Mouse (Mus musculus) lung, embryonic 16.5 days (tissue): ENCODE data around the gene Dynll2. TPM values are rescaled to one million over a fixed set of nuclear protein-coding genes. Genes with fewer than 3 reads are reported as not detected.
A peak's percentile ranks its signal among the peaks of the same experiment; 100 is the strongest.

Experiments
- ATAC-seq: fragments of 200-750 bp; cut with Nextera tagmentation; 2 replicates; pipeline ENCODE4 v1.8.0; 2017; ENCODE audit warnings: low read depth, mild to moderate bottlenecking, moderate library complexity
- H3K27ac ChIP-seq: fragments of 300-500 bp; sonication (generic); 2 replicates; pipeline ENCODE4 v1.5.1; 2014; ENCODE audit warnings: mild to moderate bottlenecking, control low read depth, low read length
- H3K27me3 ChIP-seq: fragments of 300-500 bp; sonication (generic); 2 replicates; pipeline ENCODE4 v1.6.1; 2014; ENCODE audit warnings: low read depth, low read length, mixed read lengths; ENCODE audit not compliant: control insufficient read depth, insufficient read depth
- H3K36me3 ChIP-seq: fragments of 300-500 bp; sonication (generic); 2 replicates; pipeline ENCODE4 v1.6.1; 2014; ENCODE audit warnings: low read length; ENCODE audit not compliant: control insufficient read depth, insufficient read depth
- H3K4me1 ChIP-seq: fragments of 300-500 bp; sonication (generic); replicated peaks from 2 replicates; pipeline ENCODE4 v1.6.1; 2014; ENCODE audit warnings: low read length, mixed read lengths; ENCODE audit not compliant: control insufficient read depth, insufficient read depth
- H3K4me2 ChIP-seq: fragments of 300-500 bp; sonication (generic); 2 replicates; pipeline ENCODE4 v1.6.1; 2014; ENCODE audit warnings: low read depth, low read length, control low read depth
- H3K4me3 ChIP-seq: fragments of 300-500 bp; sonication (generic); 2 replicates; pipeline ENCODE4 v1.5.1; 2014; ENCODE audit warnings: mild to moderate bottlenecking, low read length, control low read depth
- H3K9ac ChIP-seq: fragments of 300-500 bp; sonication (generic); 2 replicates; pipeline ENCODE4 v1.6.1; 2014; ENCODE audit warnings: low read length, control low read depth
- H3K9me3 ChIP-seq: fragments of 300-500 bp; sonication (generic); 2 replicates; pipeline ENCODE4 v1.6.1; 2016; ENCODE audit warnings: low read length; ENCODE audit not compliant: control insufficient read depth
- WGBS: fragments of 180-500 bp; shearing (Covaris S2); extraction: QIAGEN DNeasy Blood & Tissue Kit; methylation state at CpG from one replicate; pipeline ENCODE4 v1.1.7; 2014; 5-methylcytosine and 5-hydroxymethylcytosine counted together
- polyA plus RNA-seq: library from polyadenylated mRNA; unstranded; fragments of >200 nt; fragmentation: Nextera tagmentation; extraction: Ambion mirVana; gene quantifications from 2 replicates; pipeline ENCODE4 v1.2.1, GENCODE M21; 2015

The Dynll2 gene
- polyA plus RNA-seq, 1 experiment from 2014 or later, result 24.5 TPM

DNA sequence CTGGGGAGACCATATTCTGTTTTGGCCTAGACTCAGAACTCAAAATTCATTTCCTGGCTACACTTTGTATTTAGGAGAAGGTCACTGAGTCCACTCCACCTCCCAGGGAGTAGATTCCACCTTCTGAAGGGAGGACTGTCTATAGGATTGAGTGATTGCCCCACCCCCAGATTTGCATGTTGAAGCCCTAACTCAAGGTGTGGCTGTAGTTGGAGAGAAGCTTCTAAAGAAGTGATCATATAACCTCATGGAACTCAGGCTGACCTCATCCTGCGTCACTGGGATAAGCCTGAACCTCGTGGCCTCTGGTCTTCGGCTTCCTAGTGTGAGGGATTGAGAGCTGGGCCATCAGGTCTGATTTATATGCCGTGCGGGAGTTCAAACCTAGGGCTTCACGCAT, 28.5 kb upstream of the Dynll2 start:
- Histone ChIP-seq H3K27me3 (no peaks in the 10 kb centered on the region), H3K36me3 (no peaks in the 10 kb centered on the region), H3K4me2 (no peak overlapping the region), H3K4me1 (no peaks in the 10 kb centered on the region; the same call in none of the 2 replicates), H3K4me3 (no peak overlapping the region), H3K9ac (no peak overlapping the region), H3K9me3 (no peaks in the 10 kb centered on the region), H3K27ac (no peak overlapping the region)
- ATAC-seq, result no peak
- WGBS, result 80% methylated on average over 6 of the region's 6 CpGs

DNA sequence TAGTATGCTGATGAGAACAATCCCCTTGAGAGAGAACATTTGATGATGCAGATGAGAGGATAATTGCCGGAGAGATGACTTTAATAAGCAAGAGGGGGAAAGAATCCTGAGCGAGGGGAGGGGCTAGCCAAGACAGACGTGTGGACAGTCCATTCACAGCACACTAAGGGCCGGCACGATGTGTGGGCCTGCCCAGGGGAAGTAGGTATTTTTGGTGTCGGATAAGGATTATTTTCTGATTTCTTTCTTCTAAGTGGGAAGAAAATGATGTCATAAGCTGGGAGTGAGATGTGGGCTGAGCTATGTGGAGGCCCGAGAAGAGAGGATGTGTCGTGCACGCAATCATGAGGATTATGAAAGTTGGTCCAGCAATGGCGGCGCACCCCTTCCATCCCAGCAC, 27.8 kb upstream of the Dynll2 start:
- no peak overlapping the region for H3K4me3 ChIP-seq
- peaks cover under 1% of the 10 kb centered on the region for H3K4me1 ChIP-seq
- H3K9ac ChIP-seq, result no peak overlapping the region
- no peak overlapping the region for H3K27ac ChIP-seq
- H3K36me3 ChIP-seq, result no peaks in the 10 kb centered on the region
- H3K27me3 ChIP-seq, result no peaks in the 10 kb centered on the region
- H3K4me2 ChIP-seq, result no peak overlapping the region
- WGBS, result 84% methylated on average over 11 of the region's 11 CpGs
- ATAC-seq, result no peak
- H3K9me3 ChIP-seq, result no peaks in the 10 kb centered on the region

- Histone ChIP-seq H3K27me3 (no peaks in the 10 kb centered on the region), H3K4me3 (no peak overlapping the region), H3K36me3 (no peaks in the 10 kb centered on the region), H3K4me2 (no peak overlapping the region), H3K9ac (no peak overlapping the region), H3K27ac (no peak overlapping the region), H3K9me3 (no peaks in the 10 kb centered on the region), H3K4me1 (peaks cover 7% of the 10 kb centered on the region)
- 87% methylated on average over 10 of the region's 10 CpGs for WGBS
- no peak for ATAC-seq
Observed at GRCm38 (mm10) chr11:88013632-88014031, 26.3 kb upstream of the Dynll2 start.

GRCm38 (mm10) chr11:88012621-88013244, 25.4 kb upstream of the Dynll2 start:
- WGBS, result 85% methylated on average over 11 of the region's 11 CpGs
- no peak for ATAC-seq
- H3K4me1 ChIP-seq, result peaks cover 8% of the 10 kb centered on the region

GRCm38 (mm10) chr11:88011914-88012419, 24.6 kb upstream of the Dynll2 start:
- H3K4me1 ChIP-seq, result peaks cover 8% of the 10 kb centered on the region
- peak overlapping the region; percentile 54 for H3K27ac ChIP-seq
- no peak for ATAC-seq
- no peak overlapping the region for H3K9ac ChIP-seq
- peak overlapping the region; percentile 17 for H3K4me2 ChIP-seq
- no peaks in the 10 kb centered on the region for H3K36me3 ChIP-seq
- H3K27me3 ChIP-seq, result no peaks in the 10 kb centered on the region
- no peak overlapping the region for H3K4me3 ChIP-seq
- no peaks in the 10 kb centered on the region for H3K9me3 ChIP-seq
- 60% methylated on average over 7 of the region's 7 CpGs for WGBS

More at GRCm38 (mm10) chr11:88012621-88013244, 25.4 kb upstream of the Dynll2 start:
- Histone ChIP-seq H3K36me3 (no peaks in the 10 kb centered on the region), H3K4me2 (no peak overlapping the region), H3K9me3 (no peaks in the 10 kb centered on the region), H3K27me3 (no peaks in the 10 kb centered on the region), H3K9ac (no peak overlapping the region), H3K4me3 (no peak overlapping the region), H3K27ac (no peak overlapping the region)

- H3K27me3 ChIP-seq, result no peaks in the 10 kb centered on the region
- peak overlapping the region; percentile 54 for H3K27ac ChIP-seq
- peak overlapping the region; percentile 17 for H3K4me2 ChIP-seq
- H3K9ac ChIP-seq, result no peak overlapping the region
- H3K4me1 ChIP-seq, result peaks cover 8% of the 10 kb centered on the region
- H3K36me3 ChIP-seq, result no peaks in the 10 kb centered on the region
- WGBS, result 40% methylated on average over 11 of the region's 11 CpGs
- ATAC-seq, result peak; percentile 88
- H3K4me3 ChIP-seq, result no peak overlapping the region; the same call in 1 of the 2 replicates
- no peaks in the 10 kb centered on the region for H3K9me3 ChIP-seq
Observed at GRCm38 (mm10) chr11:88011208-88011913, 24.0 kb upstream of the Dynll2 start.

GRCm38 (mm10) chr11:88009542-88010190, 22.3 kb upstream of the Dynll2 start:
- ATAC-seq, result no peak
- WGBS, result 18% methylated on average over 16 of the region's 16 CpGs
- Histone ChIP-seq H3K27me3 (no peaks in the 10 kb centered on the region), H3K9ac (peak overlapping the region; percentile 33; the same call in 1 of the 2 replicates), H3K36me3 (no peaks in the 10 kb centered on the region), H3K27ac (no peak overlapping the region), H3K4me3 (no peak overlapping the region), H3K9me3 (no peaks in the 10 kb centered on the region), H3K4me1 (peaks cover 8% of the 10 kb centered on the region), H3K4me2 (peak overlapping the region; percentile 29; the same call in 1 of the 2 replicates)

- Histone ChIP-seq H3K4me1 (peaks cover 8% of the 10 kb centered on the region), H3K4me3 (no peak overlapping the region), H3K36me3 (no peaks in the 10 kb centered on the region), H3K4me2 (no peak overlapping the region), H3K27me3 (no peaks in the 10 kb centered on the region), H3K9ac (no peak overlapping the region), H3K9me3 (no peaks in the 10 kb centered on the region), H3K27ac (no peak overlapping the region)
- WGBS, result 9% methylated on average over 1 of the region's 1 CpGs
- no peak for ATAC-seq
Observed at GRCm38 (mm10) chr11:88008641-88009040, 21.3 kb upstream of the Dynll2 start.

DNA sequence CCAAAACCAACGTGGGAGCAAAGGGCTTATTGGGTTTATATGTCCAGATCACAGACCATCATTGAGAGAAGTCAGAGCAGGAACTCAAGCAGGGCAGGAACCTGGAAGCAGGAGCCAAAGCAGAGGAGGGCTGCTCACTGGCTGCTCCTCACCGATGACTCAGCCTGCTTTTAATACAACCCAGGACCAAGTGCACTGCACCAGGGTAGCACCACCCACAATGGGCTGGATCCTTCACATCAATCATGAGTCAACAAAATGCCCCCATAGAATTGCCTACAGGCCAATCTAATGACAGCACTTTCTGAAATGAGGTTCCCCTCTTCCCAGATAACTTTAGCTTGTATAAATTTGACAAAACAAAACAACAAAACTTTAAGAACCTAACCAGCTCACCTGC, 16.8 kb upstream of the Dynll2 start:
- H3K9ac ChIP-seq, result no peak overlapping the region
- no peaks in the 10 kb centered on the region for H3K36me3 ChIP-seq
- no peak overlapping the region for H3K4me2 ChIP-seq
- peaks cover 4% of the 10 kb centered on the region; the same call in 1 of the 2 replicates for H3K9me3 ChIP-seq
- H3K27ac ChIP-seq, result no peak overlapping the region
- H3K27me3 ChIP-seq, result no peaks in the 10 kb centered on the region
- 51% methylated on average over 2 of the region's 2 CpGs for WGBS
- no peak for ATAC-seq
- no peak overlapping the region for H3K4me3 ChIP-seq
- H3K4me1 ChIP-seq, result 0 out of 2 replicates have a peak, but pooled peaks cover 2% of the 10 kb centered on the region
